Mouse (Mus musculus) heart, postnatal 0 days (tissue): ENCODE data around the gene Fig4. TPM values are rescaled to one million over a fixed set of nuclear protein-coding genes. Genes with fewer than 3 reads are reported as not detected.

Experiments used
- ATAC-seq: fragments of 200-750 bp; cut with Nextera tagmentation; 2 replicates; pipeline ENCODE4 v1.8.0; 2017; ENCODE audit warnings: low read depth, moderate number of reproducible peaks, moderate library complexity; ENCODE audit not compliant: insufficient read depth
- DNase-seq: peaks from one replicate; pipeline ENCODE4 v3.0.0-alpha.2; 2016; ENCODE audit warnings: low spot score
- H3K27ac ChIP-seq: fragments of 300-500 bp; sonication (generic); 2 replicates; pipeline ENCODE4 v1.5.1; 2014; ENCODE audit warnings: low read depth, mild to moderate bottlenecking
- H3K27me3 ChIP-seq: fragments of 300-500 bp; sonication (generic); 2 replicates; pipeline ENCODE4 v1.6.1; 2014; ENCODE audit warnings: low read length, mixed read lengths; ENCODE audit not compliant: control insufficient read depth, insufficient read depth
- H3K36me3 ChIP-seq: fragments of 300-500 bp; sonication (generic); replicated peaks from 2 replicates; pipeline ENCODE4 v1.6.1; 2014; ENCODE audit warnings: low read length, mixed read lengths; ENCODE audit not compliant: control insufficient read depth, insufficient read depth
- H3K4me1 ChIP-seq: fragments of 300-500 bp; sonication (generic); 2 replicates; pipeline ENCODE4 v1.6.1; 2014; ENCODE audit warnings: antibody characterized with exemption; ENCODE audit not compliant: control insufficient read depth, insufficient read depth
- H3K4me2 ChIP-seq: fragments of 300-500 bp; sonication (generic); 2 replicates; pipeline ENCODE4 v1.6.1; 2014; ENCODE audit warnings: low read depth, mild to moderate bottlenecking, low read length, moderate library complexity
- H3K4me3 ChIP-seq: fragments of 300-500 bp; sonication (generic); 2 replicates; pipeline ENCODE4 v1.5.1; 2014; ENCODE audit warnings: low read depth, low read length
- H3K9ac ChIP-seq: fragments of 300-500 bp; sonication (generic); replicated peaks from 2 replicates; pipeline ENCODE4 v1.6.1; 2014; ENCODE audit warnings: low read depth, low read length, mixed read lengths
- H3K9me3 ChIP-seq: fragments of 300-500 bp; sonication (generic); replicated peaks from 2 replicates; pipeline ENCODE4 v1.6.1; 2016; ENCODE audit warnings: low read length; ENCODE audit not compliant: control insufficient read depth
- CTCF ChIP-seq: IDR thresholded peaks from 2 replicates; pipeline ENCODE4 v1.5.1; 2016; ENCODE audit warnings: antibody characterized with exemption, control low read depth, low read depth
- EP300 ChIP-seq: IDR thresholded peaks from 2 replicates; pipeline ENCODE4 v1.6.1; 2016; ENCODE audit warnings: antibody characterized with exemption, low read depth
- WGBS: fragments of 180-500 bp; shearing (Covaris S2); extraction: QIAGEN DNeasy Blood & Tissue Kit; methylation state at CpG from one replicate; pipeline ENCODE4 v1.1.7; 2014; 5-methylcytosine and 5-hydroxymethylcytosine counted together
- polyA plus RNA-seq: library from polyadenylated mRNA; unstranded; fragments of >200 nt; fragmentation: Nextera tagmentation; extraction: Ambion mirVana; gene quantifications from 2 replicates; pipeline ENCODE4 v1.2.1, GENCODE M21; 2015
- total RNA-seq: library from RNA; depleted of rRNA; stranded (reverse); fragments of >200 nt; gene quantifications from 2 replicates; pipeline ENCODE4 v1.2.3, GENCODE M21; 2014; ENCODE audit warnings: low replicate concordance

Gene Fig4
- total and polyA plus RNA-seq, 2 experiments from 2014 or later: 55.5 to 78.9 TPM

DNA sequence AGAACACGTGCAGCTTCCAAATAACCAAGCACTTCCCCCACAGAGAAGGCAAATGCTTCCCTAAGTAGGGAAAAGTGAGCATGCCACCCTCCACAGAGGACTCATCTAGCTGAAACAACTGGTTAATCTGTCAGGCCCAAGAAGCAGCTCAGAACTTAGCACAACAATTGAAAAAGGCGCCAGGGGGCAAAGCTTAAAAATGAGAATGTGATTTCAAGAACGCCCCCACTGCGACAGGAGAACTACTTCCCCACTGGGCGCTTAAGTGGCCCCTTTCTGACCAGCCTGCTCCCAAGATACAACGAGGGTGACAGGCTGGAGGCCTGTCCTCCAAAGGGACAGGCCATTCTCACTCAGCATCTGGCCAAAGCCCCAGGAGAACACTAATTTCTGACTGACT, 120.4 kb downstream of the Fig4 start:
- no peak for ATAC-seq

DNA sequence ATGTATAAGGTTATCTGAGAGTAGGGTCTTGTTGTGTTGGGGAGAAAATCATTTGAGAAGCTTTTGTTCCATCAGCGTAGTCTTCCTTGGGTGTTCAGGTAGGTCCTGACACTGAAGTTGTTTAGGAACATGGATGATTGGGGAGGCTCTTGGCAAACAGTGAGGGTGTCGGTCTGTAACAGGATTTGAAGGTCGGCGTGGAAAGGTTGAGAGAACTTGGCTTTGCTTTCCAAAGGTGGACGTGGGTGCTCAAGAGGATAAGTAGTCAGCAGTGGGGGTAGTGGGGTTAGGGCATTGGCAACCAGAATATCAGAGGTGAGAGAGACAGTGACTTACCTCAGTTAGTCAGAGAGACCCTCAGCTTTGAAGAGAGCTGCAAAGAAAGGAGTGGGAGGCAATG, 136.9 kb downstream of the Fig4 start:
- Histone ChIP-seq H3K9ac (no peak overlapping the region), H3K4me3 (no peak overlapping the region), H3K27ac (no peak overlapping the region), H3K4me2 (no peak overlapping the region), H3K4me1 (no peaks in the 10 kb centered on the region), H3K9me3 (no peaks in the 10 kb centered on the region), H3K36me3 (no peaks in the 10 kb centered on the region), H3K27me3 (no peaks in the 10 kb centered on the region)
- DNase-seq (no peak), ATAC-seq (no peak)
- 80% methylated on average over 5 of the region's 5 CpGs for WGBS
- TF ChIP-seq EP300 (no peak), CTCF (no peak)

More for the DNA sequence above, 120.4 kb downstream of the Fig4 start:
- WGBS: 14% methylated on average over 6 of the region's 6 CpGs
- H3K4me3 ChIP-seq: no peak overlapping the region
- TF ChIP-seq EP300 (no peak), CTCF (no peak)
- H3K36me3 ChIP-seq: peaks cover 5% of the 10 kb centered on the region
- no peak overlapping the region for H3K27ac ChIP-seq
- H3K9me3 ChIP-seq: no peaks in the 10 kb centered on the region
- H3K9ac ChIP-seq: no peak overlapping the region
- DNase-seq: no peak
- no peaks in the 10 kb centered on the region for H3K4me1 ChIP-seq
- no peaks in the 10 kb centered on the region for H3K27me3 ChIP-seq
- no peak overlapping the region for H3K4me2 ChIP-seq

DNA sequence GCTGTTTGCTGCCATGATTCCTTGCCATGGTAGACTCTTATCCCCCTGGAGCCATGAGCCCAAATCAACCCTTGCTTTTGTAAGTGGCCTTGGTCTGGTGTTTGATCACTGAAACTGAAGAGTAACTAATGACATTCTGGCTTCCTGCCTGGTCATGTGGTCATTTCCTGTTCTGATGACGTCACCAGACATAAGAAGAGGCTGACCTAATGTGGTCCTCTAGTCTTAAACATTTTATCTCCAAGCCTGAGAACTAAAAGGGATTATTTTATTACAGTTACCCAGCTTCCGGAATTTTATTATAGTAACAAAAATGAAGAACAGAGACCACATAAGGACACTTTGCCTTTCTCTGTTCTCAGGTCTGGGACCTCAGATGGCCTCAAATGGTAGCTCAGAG, 140.0 kb downstream of the Fig4 start:
- H3K9me3 ChIP-seq: no peaks in the 10 kb centered on the region
- H3K27me3 ChIP-seq: no peaks in the 10 kb centered on the region
- H3K4me1 ChIP-seq: no peaks in the 10 kb centered on the region
- no peaks in the 10 kb centered on the region for H3K36me3 ChIP-seq
- H3K27ac ChIP-seq: no peak overlapping the region
- no peak overlapping the region for H3K4me2 ChIP-seq
- ATAC-seq: no peak
- 56% methylated on average over 2 of the region's 2 CpGs for WGBS
- no peak overlapping the region for H3K9ac ChIP-seq
- H3K4me3 ChIP-seq: no peak overlapping the region
- TF ChIP-seq CTCF: no peak
- TF ChIP-seq EP300: no peak
- DNase-seq: no peak

DNA sequence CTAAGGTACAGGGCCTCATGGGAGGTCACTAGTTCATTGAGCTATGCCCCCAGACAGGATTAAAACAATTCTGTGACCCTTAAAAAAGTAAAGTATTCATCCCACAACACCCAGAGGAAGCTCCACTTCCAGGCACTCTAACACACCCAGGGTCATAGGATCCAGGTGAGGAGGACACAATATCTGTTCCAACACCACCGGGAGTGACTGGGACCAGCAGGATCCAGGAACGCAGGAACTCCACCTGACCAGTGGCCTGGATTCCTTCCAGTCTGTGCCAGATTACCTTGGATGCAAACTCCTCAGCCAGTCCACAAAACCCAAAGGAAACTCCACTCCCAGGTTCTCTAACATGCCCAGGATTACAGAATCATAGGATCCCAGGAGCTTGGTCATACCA, 145.8 kb downstream of the Fig4 start:
- 85% methylated on average over 2 of the region's 2 CpGs for WGBS
- Histone ChIP-seq H3K9ac (no peak overlapping the region), H3K9me3 (no peaks in the 10 kb centered on the region), H3K4me2 (no peak overlapping the region), H3K4me1 (no peaks in the 10 kb centered on the region), H3K36me3 (no peaks in the 10 kb centered on the region), H3K27me3 (no peaks in the 10 kb centered on the region), H3K27ac (no peak overlapping the region), H3K4me3 (no peak overlapping the region)
- no peak for ATAC-seq
- no peak for TF ChIP-seq CTCF
- TF ChIP-seq EP300: no peak
- no peak for DNase-seq

DNA sequence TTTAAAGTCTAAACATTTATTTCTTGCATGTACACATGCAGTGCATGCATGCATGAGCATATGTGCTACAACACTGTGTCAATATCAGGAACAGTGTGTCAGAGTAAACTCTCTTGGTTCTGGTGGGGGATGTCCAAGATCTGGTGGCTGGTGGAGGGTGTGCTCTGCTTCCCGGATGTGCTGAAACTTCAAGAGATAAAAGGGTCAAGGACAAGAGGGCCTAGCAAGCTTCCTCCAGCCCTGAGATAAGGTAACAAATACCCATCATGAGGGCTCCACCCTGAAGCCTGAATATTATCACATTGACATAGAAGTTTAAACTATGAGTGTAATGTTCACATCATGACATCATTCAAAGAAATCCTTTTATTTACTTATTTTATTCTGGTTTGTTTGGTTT, 146.4 kb downstream of the Fig4 start:
- ATAC-seq (no peak), DNase-seq (no peak)
- no peak overlapping the region for H3K4me3 ChIP-seq
- H3K36me3 ChIP-seq: no peaks in the 10 kb centered on the region
- H3K9me3 ChIP-seq: no peaks in the 10 kb centered on the region
- no peaks in the 10 kb centered on the region for H3K4me1 ChIP-seq
- H3K27ac ChIP-seq: no peak overlapping the region
- no peak overlapping the region for H3K9ac ChIP-seq
- WGBS: 31% methylated on average over 1 of the region's 1 CpGs
- no peaks in the 10 kb centered on the region for H3K27me3 ChIP-seq
- no peak overlapping the region for H3K4me2 ChIP-seq
- TF ChIP-seq CTCF (no peak), EP300 (no peak)

DNA sequence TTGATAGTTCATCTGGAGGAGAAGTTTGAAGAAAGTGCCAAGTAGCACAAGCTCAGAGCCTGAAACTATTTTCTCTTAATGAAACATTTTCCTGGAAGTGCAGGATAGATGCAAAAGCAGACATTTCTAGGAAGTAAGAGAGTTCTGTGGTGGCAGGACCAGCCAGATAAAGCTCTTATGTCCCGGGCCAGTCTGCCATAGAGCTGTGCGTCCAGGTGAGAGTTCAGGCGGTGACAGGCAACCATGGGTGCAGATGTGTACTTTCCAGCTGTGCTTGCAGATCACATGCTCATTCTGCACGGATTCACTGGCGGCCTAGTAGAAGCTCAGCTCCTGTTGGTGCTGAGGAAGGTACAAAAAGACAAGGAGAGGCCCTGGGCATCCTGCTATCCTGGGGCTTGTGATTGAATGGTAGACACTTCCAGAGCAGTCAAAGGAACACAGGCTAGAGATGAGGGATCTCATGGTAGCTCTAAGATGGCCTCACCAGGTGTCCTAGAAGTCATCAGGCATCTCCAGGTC, 149.8 kb downstream of the Fig4 start:
- no peak for DNase-seq
- no peak for ATAC-seq
- H3K36me3 ChIP-seq: no peaks in the 10 kb centered on the region
- H3K9me3 ChIP-seq: no peaks in the 10 kb centered on the region
- no peak overlapping the region for H3K4me2 ChIP-seq
- no peaks in the 10 kb centered on the region for H3K27me3 ChIP-seq
- TF ChIP-seq CTCF (no peak), EP300 (no peak)
- 80% methylated on average over 5 of the region's 5 CpGs for WGBS
- no peak overlapping the region for H3K9ac ChIP-seq
- H3K4me3 ChIP-seq: no peak overlapping the region
- H3K27ac ChIP-seq: no peak overlapping the region
- no peaks in the 10 kb centered on the region for H3K4me1 ChIP-seq
